Mouse (Mus musculus) A20 (cell line): ENCODE measurements at regions not wholly inside any gene's neighbourhood (a gene's known extent, or its start where the extent isn't known, plus 50 kb on each side); places are given as distances from the start of the nearest gene placed in this dataset.

Source experiments
- DNase-seq: peaks from one replicate; pipeline ENCODE4 v3.0.0-alpha.2; 2011; ENCODE audit warnings: low read depth, low spot score

GRCm38 (mm10) chr19:27134360-27134759 lies 81.9 kb upstream of the Vldlr start:
- no peak for DNase-seq

GRCm38 (mm10) chr19:27140892-27141291 lies 75.4 kb upstream of the Vldlr start:
- no peak for DNase-seq

DNA sequence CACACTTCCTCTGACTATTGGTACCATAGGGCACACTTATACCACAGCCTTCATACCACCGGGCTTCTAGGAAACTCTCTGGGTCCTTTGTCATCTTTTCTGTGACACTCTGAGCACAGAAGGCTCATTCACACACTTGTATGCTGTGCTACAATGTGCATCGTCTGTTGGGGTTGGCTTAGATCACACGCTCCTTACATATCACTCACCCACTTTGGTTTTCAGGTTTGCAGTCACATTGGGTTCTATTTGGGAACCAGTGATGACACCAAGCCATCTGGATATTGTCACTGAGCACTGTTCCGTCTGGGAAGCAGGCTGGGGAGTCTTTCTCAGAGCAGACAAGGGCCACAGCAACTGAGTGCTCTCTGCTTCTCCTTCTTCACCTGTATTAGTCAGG lies 74.1 kb upstream of the Vldlr start:
- no peak for DNase-seq

DNA sequence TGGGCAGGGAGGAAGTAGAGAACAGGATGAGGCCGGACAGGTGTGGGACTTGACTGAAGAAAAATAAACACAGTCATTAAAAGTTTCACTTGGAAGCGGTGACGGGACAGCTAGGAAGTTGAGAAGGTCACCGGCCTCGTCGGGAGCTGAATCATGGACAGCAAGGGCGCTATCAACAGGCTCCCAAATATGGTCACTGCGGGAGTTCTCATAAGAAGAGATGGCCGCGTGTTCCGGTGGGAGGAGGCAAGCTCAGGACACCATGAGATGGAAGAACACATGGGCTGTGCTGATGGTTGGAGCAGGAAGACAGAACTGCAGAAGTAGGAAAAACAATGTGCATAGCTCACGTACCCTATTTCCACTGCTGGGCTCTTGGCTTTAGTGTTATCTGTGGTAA lies 68.9 kb upstream of the Vldlr start:
- no peak for DNase-seq

- no peak for DNase-seq
Measured at GRCm38 (mm10) chr19:27148330-27148729, 68.0 kb upstream of the Vldlr start.

GRCm38 (mm10) chr19:27149567-27149966 lies 66.7 kb upstream of the Vldlr start:
- DNase-seq, result no peak

DNA sequence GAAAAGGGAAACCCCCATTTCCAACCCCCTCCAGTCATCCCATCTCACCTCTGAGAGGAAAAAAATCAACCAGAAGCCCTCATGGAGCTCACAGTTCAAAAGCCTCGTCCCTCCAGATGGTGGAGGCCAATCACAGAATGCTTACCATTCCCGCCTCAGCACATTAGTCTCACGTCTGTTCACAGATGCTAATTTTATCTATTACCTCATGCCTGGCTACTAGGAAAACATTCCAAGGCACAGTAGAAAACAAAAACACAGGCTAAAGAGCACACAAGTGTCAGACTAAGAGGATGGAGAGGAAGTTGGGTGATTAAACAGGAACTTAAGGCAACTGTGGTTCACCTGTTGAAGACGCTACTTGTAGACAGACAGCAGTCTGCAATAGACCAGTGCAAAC lies 54.4 kb upstream of the Vldlr start:
- DNase-seq, result no peak
